ENCODE assay signal across 17 mouse cellular contexts in the genomic region with DNA sequence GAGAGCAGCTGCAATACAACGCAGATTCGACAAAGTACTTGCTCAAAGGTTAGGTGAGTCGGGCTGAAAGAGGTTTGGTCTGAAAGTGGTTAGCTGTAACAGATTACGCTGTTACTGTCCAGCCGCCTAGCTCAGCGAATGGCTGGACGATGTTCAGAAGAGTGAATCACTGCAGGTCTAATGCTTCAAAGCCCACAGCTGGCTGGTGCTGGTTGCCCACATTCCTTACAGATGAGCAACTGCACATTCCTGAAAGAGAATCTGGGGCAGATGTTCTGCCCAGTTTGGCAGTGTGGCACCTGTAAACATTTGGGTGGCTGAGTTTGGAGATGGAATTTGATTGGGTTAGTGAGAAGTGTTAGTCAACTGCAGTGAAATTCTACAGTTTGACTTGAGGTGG. TPM values are rescaled to one million over a fixed set of nuclear protein-coding genes. Genes with fewer than 3 reads are reported as not detected.
A peak's percentile ranks its signal among the peaks of the same experiment; 100 is the strongest.
DNase-seq lines count a peak whose midpoint lies in the region; ATAC-seq and TF ChIP-seq lines count a peak whose summit lies in the region.
"Had no signal": no experiment of that assay in that cellular context is flagged by ENCODE, and none has a peak within 500 bp of the region (broad histone marks: within the 10 kb centered on the region; RNA-seq: fewer than 3 reads in every experiment).

No protein-coding gene starts in this region.

- no peak overlapping the region for H3K4me3 ChIP-seq in liver, adult 2 months (ENCODE audit: insufficient read depth, low read depth, low read length)
- H3K4me3 ChIP-seq in liver, embryonic 12.5 days, result no peak overlapping the region
- H3K4me3 ChIP-seq in ES-E14 (ENCODE audit: insufficient read depth in 1 of 2, low read depth in 1 of 2, low read length in 2 of 2, poor library complexity in 1 of 2, severe bottlenecking in 1 of 2), result no peak overlapping the region
- no peak overlapping the region for H3K4me3 ChIP-seq in kidney, postnatal 0 days (replicated peaks; ENCODE audit: low read depth, low read length)
- no peak overlapping the region for H3K4me3 ChIP-seq in hindbrain, embryonic 10.5 days
- H3K4me3 ChIP-seq in forebrain, embryonic 13.5 days, result no peak overlapping the region
- H3K4me3 ChIP-seq: heart, adult 2 months; limb, embryonic 15.5 days; midbrain, embryonic 13.5 days had no signal

- no peak overlapping the region for H3K4me2 ChIP-seq in liver, embryonic 12.5 days
- H3K4me2 ChIP-seq in kidney, postnatal 0 days (ENCODE audit: low read length), result no peak overlapping the region
- no peak overlapping the region for H3K4me2 ChIP-seq in forebrain, embryonic 13.5 days
- H3K4me2 ChIP-seq: limb, embryonic 15.5 days; midbrain, embryonic 13.5 days had no signal

- H3K36me3 ChIP-seq in liver, adult 2 months (ENCODE audit: control insufficient read depth, insufficient read depth, low read length), result no peaks in the 10 kb centered on the region
- H3K36me3 ChIP-seq in liver, embryonic 12.5 days, result no peaks in the 10 kb centered on the region
- H3K36me3 ChIP-seq in ES-E14 (ENCODE audit: control insufficient read depth, insufficient read depth, low read length, poor library complexity, severe bottlenecking), result no peaks in the 10 kb centered on the region
- H3K36me3 ChIP-seq in kidney, postnatal 0 days (ENCODE audit: insufficient read depth, low read length), result no peaks in the 10 kb centered on the region
- H3K36me3 ChIP-seq in hindbrain, embryonic 10.5 days, result no peaks in the 10 kb centered on the region
- no peaks in the 10 kb centered on the region for H3K36me3 ChIP-seq in forebrain, embryonic 13.5 days (ENCODE audit: poor library complexity, severe bottlenecking)
- H3K36me3 ChIP-seq: limb, embryonic 15.5 days; midbrain, embryonic 13.5 days had no signal

- in situ Hi-C loops in ES-E14 (cut with MboI; ENCODE audit: low sequenced_read_pairs in 2 of 2, unreplicated experiment in 2 of 2), result no loop called here

- H3K9me3 ChIP-seq in liver, embryonic 12.5 days (replicated peaks), result no peaks in the 10 kb centered on the region
- no peaks in the 10 kb centered on the region for H3K9me3 ChIP-seq in ES-E14 (ENCODE audit: control insufficient read depth, insufficient read depth, low read depth, low read length)
- no peaks in the 10 kb centered on the region for H3K9me3 ChIP-seq in kidney, postnatal 0 days (replicated peaks; ENCODE audit: low read length)
- no peaks in the 10 kb centered on the region for H3K9me3 ChIP-seq in hindbrain, embryonic 10.5 days
- H3K9me3 ChIP-seq in forebrain, embryonic 13.5 days (replicated peaks), result no peaks in the 10 kb centered on the region
- H3K9me3 ChIP-seq: limb, embryonic 15.5 days; midbrain, embryonic 13.5 days had no signal

- H3K27ac ChIP-seq in liver, adult 2 months (replicated peaks; ENCODE audit: insufficient read depth, low read depth, low read length), result no peak overlapping the region
- no peak overlapping the region for H3K27ac ChIP-seq in liver, embryonic 12.5 days
- H3K27ac ChIP-seq in ES-E14 (ENCODE audit: insufficient read depth, low read depth, low read length, poor library complexity, severe bottlenecking), result no peak overlapping the region
- no peak overlapping the region for H3K27ac ChIP-seq in kidney, postnatal 0 days
- H3K27ac ChIP-seq in hindbrain, embryonic 10.5 days, result no peak overlapping the region
- no peak overlapping the region for H3K27ac ChIP-seq in forebrain, embryonic 13.5 days
- H3K27ac ChIP-seq: heart, adult 2 months; limb, embryonic 15.5 days; midbrain, embryonic 13.5 days; stomach, postnatal 0 days had no signal

- no peak for TF ChIP-seq POLR2A in liver, adult 2 months (IDR thresholded peaks at IDR 0.05; ENCODE audit: extremely low read depth, insufficient read depth, low read length)

- DNase-seq in liver, adult 2 months (ENCODE audit: extremely low read depth, low read depth, low spot score), result peak; percentile 73
- DNase-seq in ES-E14 (ENCODE audit: low read depth, low spot score), result peak; percentile 1
- peak; percentile 12 for DNase-seq in R1 (ENCODE audit: low read depth, low spot score)
- DNase-seq in kidney, postnatal 0 days (ENCODE audit: low spot score), result peak; percentile 19
- no peak for DNase-seq in embryo, embryonic 10 days (ENCODE audit: low spot score)
- no peak for DNase-seq in hindbrain, embryonic 10.5 days (ENCODE audit: low spot score)
- DNase-seq: cerebellum, adult 9-10 months; embryo, embryonic 11 days; heart, postnatal 36 days; thymus, postnatal 4 days had no signal

- 34% methylated on average over 7 of the region's 7 CpGs for WGBS in liver, adult 2 months
- 68% methylated on average over 7 of the region's 7 CpGs for WGBS in liver, embryonic 12.5 days (ENCODE audit: insufficient replicate concordance)
- WGBS in kidney, postnatal 0 days, result 74% methylated on average over 7 of the region's 7 CpGs
- WGBS in hindbrain, embryonic 10.5 days, result 87% methylated on average over 7 of the region's 7 CpGs
- 83% methylated on average over 7 of the region's 7 CpGs for WGBS in forebrain, embryonic 13.5 days

- no peak overlapping the region for H3K9ac ChIP-seq in liver, adult 2 months (ENCODE audit: low read depth, low read length)
- H3K9ac ChIP-seq in liver, embryonic 12.5 days, result no peak overlapping the region
- no peak overlapping the region for H3K9ac ChIP-seq in ES-E14 (ENCODE audit: insufficient read depth, low read depth, low read length, poor library complexity, severe bottlenecking)
- no peak overlapping the region for H3K9ac ChIP-seq in kidney, postnatal 0 days (ENCODE audit: low read depth, low read length)
- H3K9ac ChIP-seq in forebrain, embryonic 13.5 days, result no peak overlapping the region
- H3K9ac ChIP-seq: limb, embryonic 15.5 days; midbrain, embryonic 13.5 days had no signal

- no peaks in the 10 kb centered on the region for H3K27me3 ChIP-seq in liver, adult 2 months (ENCODE audit: control insufficient read depth, insufficient read depth, low read length)
- 0 out of 2 replicates have a peak, but pooled peaks cover 4% of the 10 kb centered on the region for H3K27me3 ChIP-seq in liver, embryonic 12.5 days (replicated peaks)
- H3K27me3 ChIP-seq in kidney, postnatal 0 days (ENCODE audit: insufficient read depth, low read length), result no peaks in the 10 kb centered on the region
- H3K27me3 ChIP-seq in hindbrain, embryonic 10.5 days (ENCODE audit: insufficient read depth, poor library complexity, severe bottlenecking), result 0 out of 2 replicates have a peak, but pooled peaks cover 4% of the 10 kb centered on the region
- H3K27me3 ChIP-seq in forebrain, embryonic 13.5 days, result no peaks in the 10 kb centered on the region
- H3K27me3 ChIP-seq: limb, embryonic 15.5 days; midbrain, embryonic 13.5 days had no signal

- H3K4me1 ChIP-seq in liver, adult 2 months (ENCODE audit: control insufficient read depth, insufficient read depth, low read length), result peaks cover 12% of the 10 kb centered on the region
- peaks cover 15% of the 10 kb centered on the region for H3K4me1 ChIP-seq in liver, embryonic 12.5 days
- H3K4me1 ChIP-seq in ES-E14 (ENCODE audit: control insufficient read depth in 2 of 2, insufficient read depth in 2 of 2, low read length in 2 of 2, poor library complexity in 1 of 2), result peaks cover 0 to 2% of the 10 kb centered on the region in 2 experiments; a peak in 1 of 4 replicates
- H3K4me1 ChIP-seq in kidney, postnatal 0 days (replicated peaks; ENCODE audit: insufficient read depth, low read length), result no peaks in the 10 kb centered on the region
- H3K4me1 ChIP-seq in hindbrain, embryonic 10.5 days (replicated peaks), result peaks cover 19% of the 10 kb centered on the region
- H3K4me1 ChIP-seq in forebrain, embryonic 13.5 days, result peaks cover 7% of the 10 kb centered on the region; the same call in 1 of the 2 replicates
- H3K4me1 ChIP-seq: limb, embryonic 15.5 days had no signal

- ATAC-seq in liver, embryonic 12.5 days, result no peak
- no peak for ATAC-seq in kidney, postnatal 0 days (replicated peaks; ENCODE audit: low FRiP score, low read depth)
- ATAC-seq in forebrain, embryonic 13.5 days, result no peak
- ATAC-seq: activated CD4-positive, CD25-positive, alpha-beta regulatory T cell, adult 4 months; midbrain, embryonic 13.5 days had no signal

- TF ChIP-seq CTCF in liver, adult 2 months (IDR thresholded peaks at IDR 0.05; ENCODE audit: low read depth, low read length), result no peak
- no peak for TF ChIP-seq CTCF in kidney, postnatal 0 days (IDR thresholded peaks at IDR 0.05; ENCODE audit: low read depth)

- H3K79me2 ChIP-seq in liver, adult 2 months (ENCODE audit: control insufficient read depth, insufficient read depth, low read length), result peaks cover 6% of the 10 kb centered on the region

TF ChIP-seq in ES-E14, 5 proteins besides CTCF, POLR2A, EP300 and RAD21:
- no peak for TF ChIP-seq HCFC1 (IDR thresholded peaks at IDR 0.05; ENCODE audit: borderline replicate concordance, insufficient read depth, low read length)
- TF ChIP-seq MAFK (IDR thresholded peaks at IDR 0.05; ENCODE audit: insufficient read depth, low read depth, low read length), result no peak
- no peak for TF ChIP-seq ZNF384 (IDR thresholded peaks at IDR 0.05; ENCODE audit: low read depth, low read length)
- no peak for TF ChIP-seq ZC3H11A (IDR thresholded peaks at IDR 0.05; ENCODE audit: borderline replicate concordance, low read depth, low read length)
- TF ChIP-seq CHD2 (IDR thresholded peaks at IDR 0.05; ENCODE audit: low read depth, low read length), result no peak

RNA-seq across cellular contexts. Expression of gene Ndfip2, which starts 2.8 kb away (rescaled TPM):
- total RNA-seq in liver, adult 2 months (2014; rRNA removed), result 48.1 and 54.2 TPM in 2 replicates
- polyA plus RNA-seq in liver, adult 2 months (2012; rRNA removed), result 42.8 and 44.2 TPM in 2 replicates
- polyA plus RNA-seq in liver, embryonic 12.5 days (2016; fragmentation: Nextera tagmentation; extraction: Ambion mirVana), result 26.4 and 27.0 TPM in 2 replicates
- total RNA-seq in ES-E14 (2012; rRNA removed), result 29.0 and 40.3 TPM in 2 replicates
- 96.7 and 99.0 TPM in 2 replicates for polyA plus RNA-seq in kidney, postnatal 0 days (2015; fragmentation: Nextera tagmentation; extraction: Ambion mirVana)
- polyA plus RNA-seq in hindbrain, embryonic 10.5 days (2016; fragmentation: Nextera tagmentation; extraction: Ambion mirVana), result 48.4 and 58.9 TPM in 2 replicates
- 61.7 and 64.9 TPM in 2 replicates for polyA plus RNA-seq in forebrain, embryonic 13.5 days (2015; fragmentation: Nextera tagmentation; extraction: Ambion mirVana)

Comparison
In these comparisons a context has a peak if more than half of its experiments do, and no peak if none do; other contexts are left out.
1. DNase-seq: peak in liver, adult 2 months (single experiment), ES-E14 (single experiment), R1 (single experiment) and kidney, postnatal 0 days (single experiment); none in embryo, embryonic 10 days (single experiment) and hindbrain, embryonic 10.5 days (single experiment).